Mouse (Mus musculus) hindbrain, embryonic 10.5 days (tissue): Measurements from ENCODE around the gene Kcnh6. TPM values are rescaled to one million over a fixed set of nuclear protein-coding genes. Genes with fewer than 3 reads are reported as not detected.

Source experiments
- polyA plus RNA-seq: library from polyadenylated mRNA; unstranded; fragments of >200 nt; fragmentation: Nextera tagmentation; extraction: Ambion mirVana; gene quantifications from 2 replicates; pipeline ENCODE4 v1.2.1, GENCODE M21; 2016

Kcnh6 gene
- polyA plus RNA-seq, 1 experiment from 2014 or later, result 0.61 TPM

Other genes starting within 250 kb of the Kcnh6 start
- gene Cyb561, start 54.8 kb upstream of the Kcnh6 start, polyA plus RNA-seq, result 20.0 and 23.6 TPM in 2 replicates
- 1.3 TPM in 2 replicates for gene Ace, start 40.2 kb upstream of the Kcnh6 start, polyA plus RNA-seq
- not detected in 2 replicates for gene Ace3, start 13.4 kb upstream of the Kcnh6 start, polyA plus RNA-seq
- gene Dcaf7, start 28.7 kb downstream of the Kcnh6 start, polyA plus RNA-seq, result 86.5 and 94.7 TPM in 2 replicates
- 10.4 and 14.0 TPM in 2 replicates for gene Taco1, start 57.9 kb downstream of the Kcnh6 start, polyA plus RNA-seq
- gene Map3k3, start 76.5 kb downstream of the Kcnh6 start, polyA plus RNA-seq, result 21.7 and 23.5 TPM in 2 replicates
- gene Gm10840, start 152.7 kb downstream of the Kcnh6 start, polyA plus RNA-seq, result 0.67 TPM in 1 of 2 replicates, not detected in the other
- 366 and 418 TPM in 2 replicates for gene Limd2, start 152.7 kb downstream of the Kcnh6 start, polyA plus RNA-seq
- gene Strada, start 194.0 kb downstream of the Kcnh6 start, polyA plus RNA-seq, result 37.8 and 46.0 TPM in 2 replicates
- 57.7 and 69.0 TPM in 2 replicates for gene Ccdc47, start 208.2 kb downstream of the Kcnh6 start, polyA plus RNA-seq
- gene Ddx42, start 208.8 kb downstream of the Kcnh6 start, polyA plus RNA-seq, result 85.6 and 98.1 TPM in 2 replicates
- 52.6 and 78.7 TPM in 2 replicates for gene Ftsj3, start 248.0 kb downstream of the Kcnh6 start, polyA plus RNA-seq
- gene Psmc5, start 248.0 kb downstream of the Kcnh6 start, polyA plus RNA-seq, result 371 and 420 TPM in 2 replicates